Mouse (Mus musculus): ENCODE measurements around the gene Dock9. TPM values are rescaled to one million over a fixed set of nuclear protein-coding genes. Genes with fewer than 3 reads are reported as not detected.

Gene Dock9
- polyA plus RNA-seq, 1 experiment from 2014 or later: 17.9 TPM

GRCm38 (mm10) chr14:121611098-121611497 lies 186.5 kb downstream of the Dock9 start:
- H3K4me2 ChIP-seq (ENCODE audit: low read length): no peak overlapping the region
- H3K27me3 ChIP-seq (ENCODE audit: control insufficient read depth, insufficient read depth, low read depth, low read length): no peaks in the 10 kb centered on the region
- no peak overlapping the region for H3K27ac ChIP-seq (ENCODE audit: low read length)
- no peak overlapping the region for H3K9ac ChIP-seq (ENCODE audit: low read depth, low read length)
- no peaks in the 10 kb centered on the region; the same call in 1 of the 2 replicates for H3K4me1 ChIP-seq (ENCODE audit: control insufficient read depth, insufficient read depth, low read length)
- H3K36me3 ChIP-seq (ENCODE audit: control insufficient read depth, insufficient read depth, low read length): peaks cover 3% of the 10 kb centered on the region; the same call in 1 of the 2 replicates
- H3K9me3 ChIP-seq (replicated peaks; ENCODE audit: control insufficient read depth, low read length, poor library complexity, severe bottlenecking): no peaks in the 10 kb centered on the region
- WGBS: 86% methylated on average over 4 of the region's 4 CpGs
- ATAC-seq: no peak
- no peak overlapping the region for H3K4me3 ChIP-seq (ENCODE audit: low read depth, low read length)

GRCm38 (mm10) chr14:121608522-121608921 lies 189.1 kb downstream of the Dock9 start:
- H3K9ac ChIP-seq (ENCODE audit: low read depth, low read length): no peak overlapping the region
- no peak overlapping the region for H3K4me2 ChIP-seq (ENCODE audit: low read length)
- no peak for ATAC-seq
- H3K27ac ChIP-seq (ENCODE audit: low read length): no peak overlapping the region
- 11% methylated on average over 5 of the region's 5 CpGs for WGBS
- H3K9me3 ChIP-seq (replicated peaks; ENCODE audit: control insufficient read depth, low read length, poor library complexity, severe bottlenecking): no peaks in the 10 kb centered on the region
- H3K4me3 ChIP-seq (ENCODE audit: low read depth, low read length): no peak overlapping the region
- H3K36me3 ChIP-seq (ENCODE audit: control insufficient read depth, insufficient read depth, low read length): peaks cover 9% of the 10 kb centered on the region; the same call in 1 of the 2 replicates
- no peaks in the 10 kb centered on the region for H3K27me3 ChIP-seq (ENCODE audit: control insufficient read depth, insufficient read depth, low read depth, low read length)
- no peaks in the 10 kb centered on the region; the same call in 1 of the 2 replicates for H3K4me1 ChIP-seq (ENCODE audit: control insufficient read depth, insufficient read depth, low read length)

- H3K4me3 ChIP-seq (ENCODE audit: low read depth, low read length): no peak overlapping the region
- 96% methylated on average over 7 of the region's 7 CpGs for WGBS
- no peaks in the 10 kb centered on the region for H3K27me3 ChIP-seq (ENCODE audit: control insufficient read depth, insufficient read depth, low read depth, low read length)
- no peaks in the 10 kb centered on the region; the same call in 1 of the 2 replicates for H3K4me1 ChIP-seq (ENCODE audit: control insufficient read depth, insufficient read depth, low read length)
- peaks cover 13% of the 10 kb centered on the region for H3K36me3 ChIP-seq (ENCODE audit: control insufficient read depth, insufficient read depth, low read length)
- H3K9me3 ChIP-seq (replicated peaks; ENCODE audit: control insufficient read depth, low read length, poor library complexity, severe bottlenecking): no peaks in the 10 kb centered on the region
- no peak overlapping the region for H3K4me2 ChIP-seq (ENCODE audit: low read length)
- no peak overlapping the region for H3K27ac ChIP-seq (ENCODE audit: low read length)
- no peak for ATAC-seq
- no peak overlapping the region for H3K9ac ChIP-seq (ENCODE audit: low read depth, low read length)
Observed at GRCm38 (mm10) chr14:121606433-121606832, 191.2 kb downstream of the Dock9 start.

- Histone ChIP-seq H3K27ac (ENCODE audit: low read length) (no peak overlapping the region), H3K36me3 (ENCODE audit: control insufficient read depth, insufficient read depth, low read length) (peaks cover 13% of the 10 kb centered on the region), H3K9ac (ENCODE audit: low read depth, low read length) (no peak overlapping the region), H3K27me3 (ENCODE audit: control insufficient read depth, insufficient read depth, low read depth, low read length) (no peaks in the 10 kb centered on the region), H3K9me3 (replicated peaks; ENCODE audit: control insufficient read depth, low read length, poor library complexity, severe bottlenecking) (no peaks in the 10 kb centered on the region), H3K4me1 (ENCODE audit: control insufficient read depth, insufficient read depth, low read length) (no peaks in the 10 kb centered on the region; the same call in 1 of the 2 replicates), H3K4me3 (ENCODE audit: low read depth, low read length) (no peak overlapping the region), H3K4me2 (ENCODE audit: low read length) (no peak overlapping the region)
- WGBS: 79% methylated on average over 7 of the region's 7 CpGs
- ATAC-seq: no peak
Observed at GRCm38 (mm10) chr14:121605260-121605659, 192.4 kb downstream of the Dock9 start.

GRCm38 (mm10) chr14:121604565-121604964 lies 193.1 kb downstream of the Dock9 start:
- Histone ChIP-seq H3K4me1 (ENCODE audit: control insufficient read depth, insufficient read depth, low read length) (no peaks in the 10 kb centered on the region; the same call in 1 of the 2 replicates), H3K4me2 (ENCODE audit: low read length) (no peak overlapping the region), H3K27me3 (ENCODE audit: control insufficient read depth, insufficient read depth, low read depth, low read length) (no peaks in the 10 kb centered on the region), H3K27ac (ENCODE audit: low read length) (no peak overlapping the region), H3K4me3 (ENCODE audit: low read depth, low read length) (no peak overlapping the region), H3K9me3 (replicated peaks; ENCODE audit: control insufficient read depth, low read length, poor library complexity, severe bottlenecking) (no peaks in the 10 kb centered on the region), H3K36me3 (ENCODE audit: control insufficient read depth, insufficient read depth, low read length) (peaks cover 10% of the 10 kb centered on the region), H3K9ac (ENCODE audit: low read depth, low read length) (no peak overlapping the region)
- 64% methylated on average over 4 of the region's 4 CpGs for WGBS
- ATAC-seq: no peak

- no peaks in the 10 kb centered on the region for H3K27me3 ChIP-seq (ENCODE audit: control insufficient read depth, insufficient read depth, low read depth, low read length)
- no peaks in the 10 kb centered on the region for H3K9me3 ChIP-seq (replicated peaks; ENCODE audit: control insufficient read depth, low read length, poor library complexity, severe bottlenecking)
- peaks cover 9% of the 10 kb centered on the region for H3K36me3 ChIP-seq (ENCODE audit: control insufficient read depth, insufficient read depth, low read length)
- no peak overlapping the region for H3K4me2 ChIP-seq (ENCODE audit: low read length)
- H3K4me3 ChIP-seq (ENCODE audit: low read depth, low read length): no peak overlapping the region
- H3K4me1 ChIP-seq (ENCODE audit: control insufficient read depth, insufficient read depth, low read length): no peaks in the 10 kb centered on the region; the same call in 1 of the 2 replicates
- H3K9ac ChIP-seq (ENCODE audit: low read depth, low read length): no peak overlapping the region
- ATAC-seq: no peak
- H3K27ac ChIP-seq (ENCODE audit: low read length): no peak overlapping the region
- 78% methylated on average over 6 of the region's 6 CpGs for WGBS
Observed at GRCm38 (mm10) chr14:121602610-121603009, 195.0 kb downstream of the Dock9 start.

- H3K9ac ChIP-seq (ENCODE audit: low read depth, low read length): no peak overlapping the region
- H3K36me3 ChIP-seq (ENCODE audit: control insufficient read depth, insufficient read depth, low read length): peaks cover 9% of the 10 kb centered on the region
- no peak overlapping the region for H3K4me2 ChIP-seq (ENCODE audit: low read length)
- WGBS: 93% methylated on average over 4 of the region's 4 CpGs
- H3K4me1 ChIP-seq (ENCODE audit: control insufficient read depth, insufficient read depth, low read length): no peaks in the 10 kb centered on the region
- no peak overlapping the region for H3K27ac ChIP-seq (ENCODE audit: low read length)
- no peaks in the 10 kb centered on the region for H3K27me3 ChIP-seq (ENCODE audit: control insufficient read depth, insufficient read depth, low read depth, low read length)
- no peak overlapping the region for H3K4me3 ChIP-seq (ENCODE audit: low read depth, low read length)
- ATAC-seq: no peak
- H3K9me3 ChIP-seq (replicated peaks; ENCODE audit: control insufficient read depth, low read length, poor library complexity, severe bottlenecking): no peaks in the 10 kb centered on the region
Observed at GRCm38 (mm10) chr14:121600538-121600937, 197.1 kb downstream of the Dock9 start.

- H3K9ac ChIP-seq (ENCODE audit: low read depth, low read length): no peak overlapping the region
- no peak overlapping the region for H3K27ac ChIP-seq (ENCODE audit: low read length)
- no peak overlapping the region for H3K4me2 ChIP-seq (ENCODE audit: low read length)
- H3K9me3 ChIP-seq (replicated peaks; ENCODE audit: control insufficient read depth, low read length, poor library complexity, severe bottlenecking): no peaks in the 10 kb centered on the region
- no peaks in the 10 kb centered on the region for H3K27me3 ChIP-seq (ENCODE audit: control insufficient read depth, insufficient read depth, low read depth, low read length)
- 0 out of 2 replicates have a peak, but pooled peaks cover 2% of the 10 kb centered on the region for H3K36me3 ChIP-seq (ENCODE audit: control insufficient read depth, insufficient read depth, low read length)
- WGBS: 84% methylated on average over 6 of the region's 6 CpGs
- H3K4me1 ChIP-seq (ENCODE audit: control insufficient read depth, insufficient read depth, low read length): no peaks in the 10 kb centered on the region
- ATAC-seq: no peak
- no peak overlapping the region for H3K4me3 ChIP-seq (ENCODE audit: low read depth, low read length)
Observed at GRCm38 (mm10) chr14:121597073-121597472, 200.6 kb downstream of the Dock9 start.

GRCm38 (mm10) chr14:121596631-121597030 lies 201.0 kb downstream of the Dock9 start:
- no peak for ATAC-seq
- Histone ChIP-seq H3K9ac (ENCODE audit: low read depth, low read length) (no peak overlapping the region), H3K4me1 (ENCODE audit: control insufficient read depth, insufficient read depth, low read length) (no peaks in the 10 kb centered on the region), H3K36me3 (ENCODE audit: control insufficient read depth, insufficient read depth, low read length) (0 out of 2 replicates have a peak, but pooled peaks cover 2% of the 10 kb centered on the region), H3K27me3 (ENCODE audit: control insufficient read depth, insufficient read depth, low read depth, low read length) (no peaks in the 10 kb centered on the region), H3K4me2 (ENCODE audit: low read length) (no peak overlapping the region), H3K4me3 (ENCODE audit: low read depth, low read length) (no peak overlapping the region), H3K27ac (ENCODE audit: low read length) (no peak overlapping the region), H3K9me3 (replicated peaks; ENCODE audit: control insufficient read depth, low read length, poor library complexity, severe bottlenecking) (no peaks in the 10 kb centered on the region)
- WGBS: 80% methylated on average over 9 of the region's 9 CpGs
